ENCODE assay signal across 8 mouse cellular contexts in genomic region chr6:67036837-67037628, GRCm38 (mm10). TPM values are rescaled to one million over a fixed set of nuclear protein-coding genes. Genes with fewer than 3 reads are reported as not detected.
A peak's percentile ranks its signal among the peaks of the same experiment; 100 is the strongest.
DNase-seq lines count a peak whose midpoint lies in the region; ATAC-seq lines count a peak whose summit lies in the region.

TSS of gene Gadd45a (minus strand) at chr6:67037457.

- intact Hi-C loops in gastrocnemius, postnatal 14 days (cut with DNase I; ENCODE audit: low total_unique reads): loop anchor here (5.0 to 10.0 kb wide), 2 partner anchors 68 to 100 kb away; no protein-coding TSS in a partner anchor
- intact Hi-C loops in left cerebral cortex, postnatal 10 days (cut with DNase I): loop anchor here (2.0 to 5.0 kb wide), 3 partner anchors 100 to 140 kb away; partner anchors contain the start of gene Gng12

- ATAC-seq in inflammation-experienced regulatory T-cells, adult 6 months: peak; percentile 94
- ATAC-seq in megakaryocyte-erythroid progenitor cell, adult 5-6 weeks (replicated peaks; ENCODE audit: low FRiP score, low TSS enrichment, poor library complexity, severe bottlenecking): peak; percentile 88

- peak; percentile 98 to 99 for DNase-seq in adrenal gland, adult (ENCODE audit: inconsistent age in 2 of 2, low spot score in 1 of 2)
- DNase-seq in embryo, embryonic 10.5 days (ENCODE audit: low spot score): peak; percentile 97
- peak; percentile 95 for DNase-seq in gastrocnemius, postnatal 14 days
- peak; percentile 88 to 95 for DNase-seq in left cerebral cortex, postnatal 10 days (ENCODE audit: extremely low spot score in 1 of 2, low spot score in 2 of 2)
- peak; percentile 86 for DNase-seq in right cerebral cortex, postnatal 25 days
- peak; percentile 92 to 94 for DNase-seq in urinary bladder, postnatal 4 days (ENCODE audit: low spot score in 2 of 2)

RNA-seq across cellular contexts. Expression of gene Gadd45a, which starts in this region (rescaled TPM):
- 10 to 100 TPM; 41.7 to 59.0 TPM for total RNA-seq in gastrocnemius, postnatal 14 days (2021)
- 1 to 10 TPM; 5.2 to 6.5 (median 5.3) TPM for polyA plus RNA-seq in inflammation-experienced regulatory T-cells, adult 6 months (2017; shearing (Covaris generic))
- 1 to 10 TPM; 4.8 to 5.5 TPM for total RNA-seq in left cerebral cortex, postnatal 10 days (2021)
- 40.4 and 43.7 TPM in 2 replicates for total RNA-seq in megakaryocyte-erythroid progenitor cell, adult 5-6 weeks (2014; fragmentation: Nextera tagmentation)
- total RNA-seq in megakaryocyte-erythroid progenitor cell, adult 5-6 weeks (2017): 94.9 and 97.9 TPM in 2 replicates

Comparison
In these comparisons a context has a peak if more than half of its experiments do, and no peak if none do; other contexts are left out.
1. Peak in every context shown above with its lines: DNase-seq and ATAC-seq.
2. RNA of gene Gadd45a (total RNA-seq): 40.4 to 97.9 TPM in megakaryocyte-erythroid progenitor cell, adult 5-6 weeks and 41.7 to 59.0 TPM in gastrocnemius, postnatal 14 days; 4.8 to 5.5 TPM in left cerebral cortex, postnatal 10 days; every median in the first group is over 4 times any median in the second.